Mouse (Mus musculus) skeletal muscle tissue, adult 2 months (tissue): ENCODE results near the gene Macf1.

Experiments used
- DNase-seq: peaks from one replicate; pipeline ENCODE4 v3.0.0-alpha.2; 2012; ENCODE audit warnings: low read depth, low spot score

Gene Macf1

DNA sequence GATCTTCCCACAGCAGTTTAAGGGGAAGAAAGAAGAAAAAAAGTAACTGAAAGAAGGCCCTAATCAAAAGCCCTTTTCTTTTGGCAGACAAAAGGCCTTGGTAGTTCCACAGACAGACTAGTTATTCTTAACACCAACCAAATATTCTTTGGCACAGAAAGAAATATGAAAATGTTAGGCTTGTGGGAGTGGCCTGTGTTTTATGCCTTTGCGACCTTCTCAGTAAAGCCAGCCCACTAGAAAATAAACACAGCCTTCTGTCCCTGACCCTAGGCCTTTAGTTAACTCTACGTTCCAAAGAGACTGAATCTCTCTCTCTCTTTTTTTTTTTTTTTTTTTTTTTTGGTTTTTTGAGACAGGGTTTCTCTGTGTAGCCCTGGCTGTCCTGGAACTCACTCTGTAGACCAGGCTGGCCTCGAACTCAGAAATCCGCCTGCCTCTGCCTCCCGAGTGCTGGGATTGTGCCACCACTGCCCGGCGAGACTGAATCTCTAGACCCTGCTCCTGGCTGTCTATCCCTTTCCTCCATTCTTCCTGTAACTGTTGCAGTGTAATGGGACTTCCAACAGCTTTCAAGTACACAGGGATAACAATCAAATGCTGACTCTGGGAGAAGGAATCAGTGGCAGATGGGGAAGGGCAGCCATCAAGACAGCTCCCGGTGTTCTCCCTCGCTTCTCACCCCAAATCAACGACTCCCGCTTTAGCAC, 85.5 kb downstream of the Macf1 start:
- DNase-seq, result no peak

DNA sequence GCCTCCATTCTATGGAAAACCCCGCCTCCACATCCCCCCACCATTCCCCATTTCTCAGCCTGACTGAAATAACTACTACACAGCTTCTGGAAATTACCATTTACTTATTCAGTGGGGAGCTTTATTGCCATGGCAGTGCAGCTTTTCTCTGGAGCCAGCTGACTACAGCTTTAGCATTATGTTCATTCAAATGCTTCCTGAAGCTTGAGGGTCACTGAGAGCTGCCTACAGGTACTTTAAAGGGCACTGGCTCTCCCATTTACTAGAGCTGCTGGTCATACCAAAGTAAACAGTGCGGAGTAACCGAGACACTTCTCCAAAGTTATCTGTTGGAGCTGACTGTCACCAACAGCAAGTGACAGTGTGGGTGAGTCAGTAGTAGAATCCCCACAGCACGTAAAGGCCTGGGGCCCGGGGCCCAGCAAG, 89.8 kb downstream of the Macf1 start:
- no peak for DNase-seq

DNA sequence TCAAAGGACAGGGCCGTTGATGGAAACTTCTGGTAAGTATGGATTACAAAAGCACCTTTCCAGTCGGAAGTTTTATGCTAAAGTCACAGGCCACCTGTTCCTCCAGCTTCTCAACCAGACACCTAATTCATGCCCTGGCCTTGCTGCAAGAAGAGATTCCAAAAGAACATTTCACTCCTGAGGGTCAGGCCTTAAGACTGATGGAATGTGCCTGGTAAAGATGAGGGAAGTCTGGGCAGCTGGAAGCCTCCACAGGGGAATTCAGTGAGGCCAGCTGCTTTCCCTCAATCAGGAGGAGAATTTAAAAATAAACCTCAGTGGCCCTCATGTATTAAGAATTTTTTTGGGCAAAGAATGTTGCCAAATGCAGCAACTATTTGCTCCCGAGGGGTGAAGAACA, 90.5 kb downstream of the Macf1 start:
- no peak for DNase-seq

DNA sequence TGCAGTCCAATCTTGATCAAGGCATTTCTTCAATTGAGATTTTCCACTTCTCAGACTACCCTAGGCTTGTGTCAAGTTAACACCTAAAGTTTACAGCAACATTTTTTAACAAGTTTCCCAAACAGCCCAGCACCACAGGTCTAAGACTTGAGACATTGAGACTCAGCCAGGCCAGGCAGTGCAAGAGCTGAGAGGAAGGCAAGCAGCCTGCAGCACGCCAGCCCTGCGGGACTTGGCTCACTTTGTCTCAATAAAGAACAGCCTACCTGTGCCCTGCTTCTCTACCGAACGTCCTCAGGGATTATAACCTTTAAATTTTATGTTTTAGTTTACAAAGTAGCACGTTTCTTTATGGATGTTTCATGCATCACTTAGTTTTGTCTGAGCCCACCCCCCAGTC, 92.1 kb downstream of the Macf1 start:
- DNase-seq, result no peak

DNA sequence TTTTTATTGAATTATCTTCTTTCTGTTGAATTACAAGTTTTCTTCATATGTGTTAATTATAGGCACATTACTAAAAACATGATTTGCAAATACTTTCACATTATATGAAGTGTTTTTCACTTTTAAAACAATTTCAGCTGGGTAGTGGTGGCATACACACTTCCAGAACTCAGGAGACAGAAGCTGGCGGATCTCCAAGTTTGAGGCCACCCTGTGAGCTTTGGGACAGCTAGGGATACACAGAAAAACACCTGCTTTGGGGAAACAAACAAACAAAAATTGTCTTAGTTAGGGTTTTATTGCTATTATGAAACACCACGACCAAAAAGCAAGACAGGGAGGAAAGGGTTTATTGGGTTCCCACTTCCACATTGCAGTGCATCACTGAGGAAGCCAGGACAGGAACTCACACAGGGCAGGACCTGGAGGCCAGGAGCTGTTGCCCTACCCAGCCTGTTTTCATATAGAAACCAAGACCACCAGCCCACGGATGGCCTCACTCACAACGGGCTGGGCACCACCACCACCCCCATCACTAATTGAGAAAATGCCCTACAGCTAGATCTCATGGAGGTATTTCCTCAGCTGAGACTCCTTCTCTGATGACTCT, 93.0 kb downstream of the Macf1 start:
- DNase-seq, result no peak

DNA sequence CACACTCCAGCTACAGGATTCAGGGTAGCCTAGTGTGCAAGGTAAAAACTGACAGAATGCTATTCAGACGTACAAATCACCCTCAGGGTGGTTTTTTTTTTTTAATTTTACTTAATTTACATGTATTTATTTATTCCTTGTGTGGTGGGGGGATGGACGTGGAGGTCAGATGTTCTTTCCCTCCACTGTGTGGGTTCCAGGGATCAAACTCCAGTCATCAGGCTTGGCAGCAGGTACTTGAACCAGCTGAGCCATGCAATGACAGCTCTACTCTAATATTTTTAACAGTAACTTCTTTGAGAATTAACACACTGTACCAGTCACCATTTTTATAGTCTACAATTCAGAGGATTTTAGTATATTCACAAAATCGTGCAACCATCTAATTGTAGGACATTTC, 94.7 kb downstream of the Macf1 start:
- no peak for DNase-seq

DNA sequence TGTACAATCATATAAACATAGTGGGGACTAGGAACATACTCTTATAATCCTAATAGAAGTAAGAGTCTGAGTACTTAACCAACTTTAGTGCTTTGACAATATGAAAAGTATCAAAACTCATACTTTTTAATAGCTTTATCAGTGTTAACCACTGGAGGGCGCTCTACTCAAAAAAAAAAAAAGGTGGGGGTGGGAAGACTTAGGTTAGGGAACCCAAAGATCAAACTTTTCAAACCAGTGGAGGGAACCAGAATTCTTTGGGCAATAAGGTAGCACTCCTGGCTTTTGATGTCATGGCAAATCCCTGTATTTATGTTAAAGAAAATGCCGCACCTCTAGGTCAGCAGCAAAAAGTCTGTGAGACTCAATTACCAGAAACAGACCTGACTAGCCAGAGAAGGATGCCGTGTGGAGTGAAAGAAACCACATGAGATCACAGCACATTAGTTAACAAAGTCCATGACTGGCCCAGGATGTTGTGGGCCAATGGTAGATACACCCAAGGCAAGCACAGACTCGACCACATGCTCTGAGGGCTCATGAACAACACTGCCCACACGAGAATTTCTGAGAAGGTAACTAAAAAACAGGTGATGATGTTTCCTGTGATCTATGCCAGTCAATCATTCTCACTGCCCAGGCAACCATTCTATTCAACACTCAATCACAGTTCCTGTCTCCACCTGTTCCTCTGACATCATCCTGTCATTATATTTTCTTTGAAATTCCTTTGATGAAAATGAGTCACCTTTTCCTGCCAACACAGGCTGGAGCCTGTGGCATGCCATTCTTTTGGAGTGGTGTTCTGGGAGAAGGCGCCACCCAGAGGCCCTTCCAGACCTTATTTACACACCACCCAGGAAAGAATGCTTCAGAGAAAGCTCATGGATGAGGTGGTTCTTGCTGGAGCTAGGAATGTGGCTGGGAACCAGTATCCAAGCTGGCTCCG, 95.5 kb downstream of the Macf1 start:
- DNase-seq, result no peak

DNA sequence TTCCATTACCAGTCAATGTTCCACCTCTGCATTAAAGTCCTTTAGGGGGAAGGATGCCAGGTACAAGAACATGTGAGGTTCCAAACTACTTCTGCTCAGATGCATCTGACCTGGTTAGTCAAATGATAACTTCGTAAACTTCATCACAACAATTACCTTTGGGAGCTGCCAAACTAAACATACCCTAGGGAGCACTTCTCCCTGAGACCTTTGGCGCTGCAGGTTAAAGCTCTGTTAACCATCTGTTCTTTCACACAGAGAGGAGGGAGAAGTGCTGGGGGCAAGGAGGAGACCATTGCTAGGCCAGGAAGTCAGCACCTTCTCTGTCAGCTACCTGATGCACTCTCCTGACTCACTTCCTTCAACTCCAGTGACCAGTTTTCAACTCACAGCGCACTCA, 96.5 kb downstream of the Macf1 start:
- DNase-seq, result no peak

DNA sequence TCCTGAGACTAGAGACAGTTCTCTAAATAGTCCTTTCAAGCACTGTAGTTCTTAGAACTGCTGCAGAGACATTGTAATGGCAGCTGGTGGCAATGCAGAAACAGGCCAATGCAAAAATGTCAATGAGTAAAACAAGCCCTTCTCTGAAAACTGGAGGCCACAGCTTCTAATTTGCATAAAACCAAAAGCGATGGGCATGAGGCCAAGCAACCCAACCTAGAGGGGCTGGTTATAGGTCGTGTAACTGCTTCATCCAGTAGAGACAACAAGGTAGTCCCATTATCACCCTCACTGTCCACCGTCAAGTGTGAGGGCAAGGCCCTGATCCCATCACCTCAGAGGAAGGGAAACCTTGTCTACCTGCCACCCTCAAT, 99.5 kb downstream of the Macf1 start:
- DNase-seq, result no peak

DNA sequence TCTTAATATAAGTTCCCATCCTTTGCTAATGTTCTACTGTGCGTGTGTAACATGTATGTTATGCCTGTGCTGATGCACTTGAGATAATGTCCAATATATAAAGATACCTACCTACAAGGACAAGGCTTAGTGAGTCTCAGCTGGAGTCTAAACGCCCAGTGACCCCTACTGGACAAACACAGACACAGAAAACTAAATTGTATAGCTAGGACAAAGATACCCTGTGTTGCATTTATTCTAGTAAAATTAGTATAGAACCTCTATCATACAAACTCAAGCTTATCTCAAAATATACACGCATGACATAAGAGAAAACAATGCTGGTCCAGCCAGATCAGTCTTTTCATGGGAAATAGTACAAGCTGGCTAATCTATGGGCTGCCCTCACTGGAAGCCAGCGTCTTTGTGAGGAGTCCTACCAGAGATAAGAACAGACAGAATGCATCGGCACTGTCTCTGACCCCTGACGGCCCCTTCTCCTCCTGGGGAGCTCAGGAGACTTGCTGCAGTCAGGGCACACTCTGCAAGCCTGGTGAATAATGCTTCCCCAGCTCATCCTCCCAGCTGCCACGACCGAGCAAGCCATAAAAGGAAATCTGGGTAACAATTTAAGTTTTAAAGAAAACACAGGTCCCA, 100.0 kb downstream of the Macf1 start:
- DNase-seq, result no peak

DNA sequence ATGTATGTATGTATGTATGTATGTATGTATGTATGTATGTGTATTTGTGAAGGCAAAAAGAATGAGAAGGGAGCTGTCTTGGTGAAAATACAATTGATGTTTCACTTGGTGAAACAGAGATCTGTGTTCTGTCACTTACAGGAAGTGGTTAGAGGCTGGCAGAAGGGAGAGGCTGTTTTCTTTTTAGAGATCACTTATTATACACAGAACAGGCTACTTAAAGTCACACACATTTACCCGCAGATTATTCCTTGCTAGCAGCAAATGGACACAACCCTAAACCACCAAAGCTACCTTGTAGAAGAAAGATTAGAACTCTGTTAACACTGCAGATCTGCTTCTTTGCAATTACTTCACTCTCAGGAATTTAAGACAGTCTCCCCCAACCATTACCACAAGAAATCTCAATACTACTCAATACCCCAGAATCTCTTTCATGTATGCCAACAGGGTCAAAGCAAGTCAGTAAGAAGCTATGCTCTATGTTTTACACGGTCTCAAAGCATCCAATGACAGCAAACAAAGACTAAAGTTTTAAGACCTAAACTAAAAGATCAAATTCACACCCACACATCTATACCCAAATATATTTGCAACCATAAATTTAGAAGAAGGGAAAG, 106.6 kb downstream of the Macf1 start:
- DNase-seq, result no peak

DNA sequence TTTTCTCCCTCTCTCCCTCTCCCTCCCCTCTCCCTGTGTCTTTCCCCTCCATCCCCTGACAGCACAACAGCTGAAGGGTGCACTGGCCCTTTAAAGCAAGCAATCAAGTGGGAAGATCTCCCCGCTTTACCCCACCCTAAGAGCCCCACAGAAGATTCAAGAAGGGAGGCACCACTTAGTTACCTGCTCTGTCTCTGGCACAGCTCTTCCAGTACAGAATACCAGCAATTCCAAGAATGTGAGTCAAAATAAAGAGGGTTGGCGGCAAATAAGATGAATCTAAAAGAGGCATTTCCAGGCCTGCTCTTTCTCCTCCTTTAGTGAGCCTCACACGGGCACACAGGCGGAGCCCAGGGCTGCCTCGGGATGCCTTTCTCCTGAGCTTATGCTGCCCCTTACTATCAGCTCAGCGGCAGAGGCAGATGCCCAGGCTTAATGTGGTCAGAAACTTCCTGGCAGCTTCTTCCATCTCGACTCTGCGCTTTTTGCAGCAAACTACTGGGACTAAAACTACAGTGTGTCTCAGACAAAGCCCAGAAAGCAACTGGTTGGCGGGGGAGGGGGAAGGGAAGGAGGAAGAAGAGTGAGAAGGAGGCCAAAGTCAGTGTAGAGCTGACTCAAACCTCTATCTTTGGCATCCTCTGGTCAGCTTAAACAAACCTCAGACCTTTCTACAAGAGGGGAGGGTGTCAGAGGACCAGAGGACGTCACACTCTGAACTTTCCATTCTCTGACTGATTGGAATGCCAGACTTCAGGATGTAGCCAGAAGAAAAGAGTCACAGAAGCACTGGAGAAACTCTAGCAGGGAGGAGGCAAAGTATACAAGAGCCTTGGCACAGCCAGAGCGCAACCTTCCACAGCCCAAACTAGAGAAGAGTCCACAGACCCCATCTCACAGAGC, 111.5 kb downstream of the Macf1 start:
- peak; percentile 59 for DNase-seq

DNA sequence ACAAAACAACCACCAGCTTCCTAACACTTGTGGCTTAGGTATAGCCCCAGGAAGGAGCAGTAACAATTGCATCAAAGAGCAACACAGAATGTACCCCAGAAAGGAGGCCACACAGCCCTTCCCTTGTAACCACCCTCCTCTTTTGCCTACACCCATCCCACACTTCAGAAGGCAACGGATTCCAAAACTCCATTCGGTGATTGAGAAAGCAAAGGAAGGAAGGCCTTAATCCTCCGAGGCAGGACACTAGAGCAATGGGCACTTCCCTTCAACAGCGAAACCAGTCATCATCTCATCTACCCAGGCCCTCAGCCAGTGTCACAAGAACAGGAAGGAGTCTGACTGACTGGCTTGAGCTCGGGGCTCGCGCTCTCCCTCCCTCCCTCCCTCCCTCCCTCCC, 112.3 kb downstream of the Macf1 start:
- DNase-seq, result peak; percentile 68

DNA sequence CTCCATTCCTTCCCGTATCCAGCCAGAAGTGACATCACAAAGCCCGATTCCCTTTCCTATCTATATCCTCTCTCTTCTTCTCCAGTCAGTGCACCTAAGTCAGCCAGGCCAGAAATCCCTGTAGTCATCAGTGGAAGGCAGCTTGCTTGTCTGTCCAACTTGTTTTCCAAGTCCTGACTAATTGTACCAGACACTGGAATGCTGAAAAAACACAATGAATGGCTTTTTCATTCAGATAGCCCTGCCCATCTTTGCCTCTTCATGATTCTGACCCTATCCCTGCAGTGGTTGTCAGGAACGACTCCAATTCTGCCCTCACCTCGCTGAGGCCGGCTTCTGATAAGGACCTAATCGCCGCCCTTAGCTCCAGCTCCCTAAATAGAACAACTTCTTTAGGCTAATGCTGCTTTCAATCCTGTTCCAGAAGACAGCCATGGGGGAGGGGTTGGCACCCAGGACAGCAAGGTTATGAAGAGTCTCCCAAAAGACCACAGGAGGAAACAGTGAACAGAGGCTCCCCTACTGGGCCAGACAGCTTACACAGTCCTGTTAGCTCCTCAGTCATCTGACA, 118.8 kb downstream of the Macf1 start:
- no peak for DNase-seq

DNA sequence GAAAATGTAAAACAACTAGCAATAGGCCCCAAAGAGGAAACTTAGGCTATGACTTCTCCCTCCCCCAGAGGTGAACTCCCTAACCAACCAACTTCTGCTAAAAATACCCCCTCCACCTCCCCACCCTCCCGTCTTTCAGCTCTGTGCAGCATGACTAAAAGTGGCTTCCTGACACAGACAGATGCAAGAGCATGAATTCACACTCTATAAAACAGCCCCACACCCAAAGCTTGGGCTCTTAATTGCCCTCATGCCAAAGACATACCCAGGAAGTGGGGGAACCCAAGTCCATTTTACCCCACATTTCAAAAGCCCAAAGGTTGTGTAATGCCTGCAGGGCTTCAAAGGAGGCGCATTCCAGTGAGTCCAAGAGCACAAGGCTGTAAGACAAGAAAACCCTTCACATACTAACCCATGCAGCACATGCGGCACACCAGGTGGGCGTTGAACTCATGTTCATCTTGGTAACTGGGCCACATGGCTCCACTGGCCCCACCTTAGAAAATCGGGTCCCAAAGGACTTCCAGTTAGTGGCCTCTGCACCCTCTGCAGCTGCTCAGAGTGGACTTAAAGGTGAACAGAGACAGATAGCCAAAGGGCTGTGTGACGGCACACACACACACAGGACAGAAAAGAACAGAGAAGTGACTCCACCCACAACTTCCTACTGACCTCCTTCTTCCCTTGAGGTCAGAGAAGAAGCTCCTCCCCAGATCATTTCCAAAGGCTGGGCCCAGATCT, 119.9 kb downstream of the Macf1 start:
- DNase-seq, result peak; percentile 27

DNA sequence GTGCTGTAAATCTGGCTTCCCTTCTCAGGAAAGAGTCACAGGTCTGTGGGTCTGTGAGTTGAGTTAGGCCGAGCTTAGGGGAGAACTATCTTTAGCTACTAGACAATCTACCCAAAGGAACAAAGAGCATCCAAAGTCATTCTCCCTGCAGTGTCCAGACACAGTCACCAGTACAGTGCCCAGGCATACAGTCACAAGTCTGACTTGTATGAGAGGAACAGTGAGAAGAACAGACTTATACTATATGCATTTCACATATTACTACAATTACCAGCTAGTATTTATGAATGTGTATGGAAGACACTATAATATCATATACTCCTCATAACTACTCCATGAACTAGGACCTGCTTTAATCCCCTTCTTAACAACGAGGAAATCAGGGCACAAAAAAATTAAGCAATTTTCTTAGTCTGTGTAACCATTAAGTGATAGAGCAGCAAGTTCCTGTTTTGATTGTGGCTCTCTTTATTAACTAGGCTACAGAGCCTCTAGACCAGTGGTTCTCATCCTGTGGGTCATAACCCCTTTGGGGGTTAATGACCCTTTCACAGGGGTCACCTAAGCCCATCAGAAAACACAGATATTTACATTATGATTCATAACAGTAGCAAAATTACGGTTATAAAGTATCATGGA, 121.9 kb downstream of the Macf1 start:
- DNase-seq, result no peak

DNA sequence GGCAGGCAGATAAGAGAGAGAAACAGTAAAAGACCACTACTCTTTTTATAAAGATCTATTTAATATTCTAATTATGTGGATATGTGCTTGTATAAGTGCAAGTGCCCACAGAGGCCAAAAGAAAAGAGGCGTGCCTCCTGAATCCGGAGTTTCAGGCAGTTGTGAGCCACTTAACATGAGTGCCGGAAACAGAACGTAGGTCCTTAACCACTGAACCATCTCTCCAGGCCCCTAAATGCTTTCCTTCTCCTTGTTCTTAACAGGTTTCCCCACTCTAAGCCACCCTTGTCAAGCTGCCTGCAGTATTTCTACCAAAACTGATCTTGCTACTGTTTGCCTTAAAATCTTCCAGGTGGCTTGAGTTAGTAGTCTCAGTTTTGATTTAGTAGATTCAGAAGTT, 123.3 kb downstream of the Macf1 start:
- no peak for DNase-seq

DNA sequence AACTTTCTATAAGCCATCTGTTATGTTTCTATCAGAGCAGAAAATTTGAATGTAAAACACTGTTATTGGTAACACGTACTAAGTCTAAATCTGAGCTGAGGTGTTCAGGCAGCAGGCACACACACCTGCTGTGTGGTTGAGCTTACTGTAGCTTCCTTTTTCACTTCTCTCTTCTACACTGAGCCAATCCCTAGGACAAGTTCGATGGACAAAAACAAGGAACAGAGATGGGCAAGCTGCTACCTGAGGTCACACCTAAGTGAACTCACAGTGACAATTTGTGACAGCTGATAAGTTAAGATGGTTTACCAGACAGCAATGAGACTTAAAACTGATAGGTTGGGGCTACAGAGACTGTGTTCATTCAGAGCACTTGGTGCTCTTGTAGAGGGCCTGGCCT, 125.7 kb downstream of the Macf1 start:
- no peak for DNase-seq

DNA sequence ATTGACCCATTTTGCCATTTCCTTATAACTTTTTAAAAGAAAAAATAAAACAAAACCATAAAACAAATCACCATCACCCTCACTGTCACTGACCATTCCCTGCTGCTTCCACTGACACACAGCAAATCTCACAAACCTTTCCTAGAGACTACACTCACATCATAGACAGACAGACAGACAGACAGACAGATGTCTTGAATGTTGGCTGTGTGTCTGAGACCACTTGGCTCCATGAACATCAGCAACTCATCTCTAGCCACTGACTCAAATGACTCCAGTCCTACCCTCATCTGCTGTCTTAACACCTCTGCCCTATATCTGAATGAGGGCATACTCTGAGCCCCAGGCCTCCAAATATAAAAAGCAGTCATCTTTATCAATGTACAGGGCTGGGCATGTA, 128.9 kb downstream of the Macf1 start:
- no peak for DNase-seq
